Mouse (Mus musculus) cortical plate, adult 2 months (tissue): Measurements from ENCODE around the gene Gm29666.

Experiments used
- CTCF ChIP-seq: fragments of 200-500 bp; IDR thresholded peaks from 2 replicates; pipeline ENCODE4 v1.5.1; 2011; ENCODE audit warnings: mild to moderate bottlenecking, control low read depth, low read length; ENCODE audit not compliant: insufficient read depth; ENCODE audit errors: extremely low read depth
- POLR2A ChIP-seq: fragments of 200-500 bp; IDR thresholded peaks from 2 replicates; pipeline ENCODE4 v1.6.1; 2011; ENCODE audit warnings: mild to moderate bottlenecking, low read length, control low read depth; ENCODE audit not compliant: insufficient read depth; ENCODE audit errors: extremely low read depth

DNA sequence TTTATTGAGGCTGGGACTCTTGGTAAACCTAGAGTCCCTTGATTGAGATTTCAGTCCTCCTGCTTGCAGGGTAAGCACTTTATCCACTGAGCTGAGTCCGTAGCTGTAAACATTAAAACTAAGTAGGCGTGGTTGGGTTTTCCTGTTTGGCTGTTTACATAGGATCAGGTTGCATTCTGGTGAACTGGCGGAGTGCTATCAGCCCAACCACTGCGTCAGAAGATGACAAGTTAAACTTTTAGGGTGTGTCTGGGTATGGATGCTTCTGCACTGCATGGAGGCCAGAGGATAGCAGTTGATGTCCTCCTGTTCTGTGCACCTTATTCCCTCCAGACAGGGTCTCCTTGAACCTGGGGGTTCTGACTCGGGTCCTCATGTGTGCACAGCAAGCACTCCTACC is 12.5 kb upstream of the Gm29666 start:
- no peak for TF ChIP-seq CTCF
- TF ChIP-seq POLR2A: no peak
